Mouse (Mus musculus) gastrocnemius, postnatal 25 days (tissue): ENCODE measurements at regions not wholly inside any gene's neighbourhood (a gene's known extent, or its start where the extent isn't known, plus 50 kb on each side); places are given as distances from the start of the nearest gene placed in this dataset.
A peak's percentile ranks its signal among the peaks of the same experiment; 100 is the strongest.
"Not testable (repeated sequence)": the region's sequence is repeated elsewhere in the genome, so short reads cannot be mapped to it uniquely, and the experiment has no call there.

ENCODE experiments used
- DNase-seq: peaks from one replicate; pipeline ENCODE4 v3.0.0; 2022

- peak; percentile 5 for DNase-seq
Observed at GRCm38 (mm10) chr16:65629186-65629585, 66.7 kb upstream of the Chmp2b start.

GRCm38 (mm10) chr16:65631680-65632079, 69.2 kb upstream of the Chmp2b start:
- DNase-seq: peak; percentile 5

- DNase-seq: not testable (repeated sequence)
Observed at GRCm38 (mm10) chr16:65646741-65647140, 84.2 kb upstream of the Chmp2b start.

- no peak for DNase-seq
Observed at GRCm38 (mm10) chr16:65649061-65649460, 86.5 kb upstream of the Chmp2b start.

- no peak for DNase-seq
Observed at GRCm38 (mm10) chr16:65655490-65655889, 93.0 kb upstream of the Chmp2b start.

GRCm38 (mm10) chr16:65657829-65658228, 95.3 kb upstream of the Chmp2b start:
- no peak for DNase-seq

GRCm38 (mm10) chr16:65664787-65665186, 102.3 kb upstream of the Chmp2b start:
- no peak for DNase-seq

- no peak for DNase-seq
Observed at GRCm38 (mm10) chr16:65672116-65672515, 109.6 kb upstream of the Chmp2b start.

GRCm38 (mm10) chr16:65683089-65683488, 120.6 kb upstream of the Chmp2b start:
- no peak for DNase-seq

GRCm38 (mm10) chr16:65683703-65684320, 121.3 kb upstream of the Chmp2b start:
- DNase-seq: no peak

GRCm38 (mm10) chr16:65693626-65694025, 121.4 kb upstream of the Vgll3 start:
- no peak for DNase-seq

GRCm38 (mm10) chr16:65715631-65716030, 99.4 kb upstream of the Vgll3 start:
- no peak for DNase-seq

- DNase-seq: no peak
Observed at GRCm38 (mm10) chr16:65718791-65719472, 96.1 kb upstream of the Vgll3 start.

GRCm38 (mm10) chr16:65720953-65721352, 94.1 kb upstream of the Vgll3 start:
- DNase-seq: no peak

- DNase-seq: no peak
Observed at GRCm38 (mm10) chr16:65725559-65726269, 89.3 kb upstream of the Vgll3 start.

- DNase-seq: no peak
Observed at GRCm38 (mm10) chr16:65726289-65726688, 88.8 kb upstream of the Vgll3 start.

- DNase-seq: no peak
Observed at GRCm38 (mm10) chr16:65729322-65729721, 85.7 kb upstream of the Vgll3 start.

- no peak for DNase-seq
Observed at GRCm38 (mm10) chr16:65739652-65740051, 75.4 kb upstream of the Vgll3 start.

- no peak for DNase-seq
Observed at GRCm38 (mm10) chr16:65742951-65743350, 72.1 kb upstream of the Vgll3 start.

- DNase-seq: no peak
Observed at GRCm38 (mm10) chr16:65755667-65756066, 59.4 kb upstream of the Vgll3 start.
